Comparison of ENCODE assay signal across 8 mouse cellular contexts in genomic region chr2:132716154-132716553, GRCm38 (mm10). TPM values are rescaled to one million over a fixed set of nuclear protein-coding genes. Genes with fewer than 3 reads are reported as not detected.
DNase-seq lines count a peak whose midpoint lies in the region; ATAC-seq and TF ChIP-seq lines count a peak whose summit lies in the region.

No protein-coding gene starts in this region.

- peak; percentile 42 to 79 for DNase-seq in adrenal gland, adult (ENCODE audit: inconsistent age in 2 of 2, low spot score in 1 of 2)
- no peak for DNase-seq in adrenal gland, adult 8-10 months
- peak; percentile 50 for DNase-seq in T-cell, adult 2 months (ENCODE audit: low spot score)
- DNase-seq in cerebellum, postnatal 36 days, result peak; percentile 81 to 83
- peak; percentile 46 for DNase-seq in gastrocnemius, postnatal 14 days
- peak; percentile 43 for DNase-seq in lung, postnatal 0 days (ENCODE audit: low spot score)
- peak; percentile 38 for DNase-seq in skeletal muscle tissue, adult 2 months (ENCODE audit: low read depth, low spot score)

- no peak overlapping the region for H3K4me3 ChIP-seq in intestine, embryonic 15.5 days (replicated peaks)
- H3K4me3 ChIP-seq in lung, postnatal 0 days (ENCODE audit: low read depth, low read length), result no peak overlapping the region

- H3K4me1 ChIP-seq in intestine, embryonic 15.5 days (replicated peaks), result no peaks in the 10 kb centered on the region
- no peaks in the 10 kb centered on the region for H3K4me1 ChIP-seq in lung, postnatal 0 days (ENCODE audit: insufficient read depth, low read depth, low read length)

- H3K27ac ChIP-seq in intestine, embryonic 15.5 days, result no peak overlapping the region
- H3K27ac ChIP-seq in lung, postnatal 0 days (ENCODE audit: low read length), result no peak overlapping the region

- TF ChIP-seq EP300 in lung, postnatal 0 days (IDR thresholded peaks at IDR 0.05), result no peak

- peak; percentile 78 for TF ChIP-seq CTCF in lung, postnatal 0 days (IDR thresholded peaks at IDR 0.05)

- no peak overlapping the region for H3K4me2 ChIP-seq in intestine, embryonic 15.5 days (replicated peaks)
- no peak overlapping the region for H3K4me2 ChIP-seq in lung, postnatal 0 days (replicated peaks; ENCODE audit: low read depth, low read length)

- no peaks in the 10 kb centered on the region for H3K27me3 ChIP-seq in intestine, embryonic 15.5 days (replicated peaks)
- no peaks in the 10 kb centered on the region for H3K27me3 ChIP-seq in lung, postnatal 0 days (replicated peaks; ENCODE audit: insufficient read depth, low read length)

- ATAC-seq in intestine, embryonic 15.5 days, result peak; percentile 43; the same call in 1 of the 2 replicates
- ATAC-seq in lung, postnatal 0 days, result peak; percentile 54

- no peaks in the 10 kb centered on the region for H3K9me3 ChIP-seq in intestine, embryonic 15.5 days
- no peaks in the 10 kb centered on the region for H3K9me3 ChIP-seq in lung, postnatal 0 days (ENCODE audit: low read length)

- H3K9ac ChIP-seq in intestine, embryonic 15.5 days, result no peak overlapping the region
- H3K9ac ChIP-seq in lung, postnatal 0 days (replicated peaks; ENCODE audit: low read depth), result no peak overlapping the region

- WGBS in intestine, embryonic 15.5 days, result 35% methylated on average over 5 of the region's 5 CpGs
- 33% methylated on average over 5 of the region's 5 CpGs for WGBS in lung, postnatal 0 days

- no peaks in the 10 kb centered on the region for H3K36me3 ChIP-seq in intestine, embryonic 15.5 days
- H3K36me3 ChIP-seq in lung, postnatal 0 days (ENCODE audit: insufficient read depth, low read length), result no peaks in the 10 kb centered on the region

- intact Hi-C loops in gastrocnemius, postnatal 14 days (cut with DNase I; ENCODE audit: low total_unique reads), result loop anchor here (5.0 kb wide), 1 partner anchor 199 kb away; no protein-coding TSS in a partner anchor

RNA-seq across cellular contexts. Expression of gene Shld1, which starts 29.4 kb away (rescaled TPM):
- 10 to 100 TPM; 10.7 to 12.1 (median 11.9) TPM for total RNA-seq in adrenal gland, adult 8-10 months (2022)
- 1 to 10 TPM; 3.1 to 3.2 TPM for total RNA-seq in gastrocnemius, postnatal 14 days (2021)
- 13.6 and 14.2 TPM in 2 replicates for polyA plus RNA-seq in intestine, embryonic 15.5 days (2015; fragmentation: Nextera tagmentation; extraction: Ambion mirVana)
- polyA plus RNA-seq in lung, postnatal 0 days (2015; fragmentation: Nextera tagmentation; extraction: Ambion mirVana), result 17.2 and 19.8 TPM in 2 replicates
